Mouse (Mus musculus) hindbrain, embryonic 12.5 days (tissue): Measurements from ENCODE around the gene Olfr272. TPM values are rescaled to one million over a fixed set of nuclear protein-coding genes. Genes with fewer than 3 reads are reported as not detected.

Experiments
- ATAC-seq: fragments of 200-750 bp; cut with Nextera tagmentation; 2 replicates; pipeline ENCODE4 v1.8.0; 2017; ENCODE audit warnings: moderate TSS enrichment; ENCODE audit not compliant: low FRiP score
- H3K27ac ChIP-seq: fragments of 300-500 bp; sonication (generic); 2 replicates; pipeline ENCODE4 v1.5.1; 2016; ENCODE audit warnings: mild to moderate bottlenecking
- H3K27me3 ChIP-seq: fragments of 300-500 bp; sonication (generic); 2 replicates; pipeline ENCODE4 v1.6.1; 2016; ENCODE audit warnings: mild to moderate bottlenecking
- H3K36me3 ChIP-seq: fragments of 300-500 bp; sonication (generic); 2 replicates; pipeline ENCODE4 v1.6.1; 2016; ENCODE audit warnings: mild to moderate bottlenecking
- H3K4me1 ChIP-seq: fragments of 300-500 bp; sonication (generic); 2 replicates; pipeline ENCODE4 v1.6.1; 2016
- H3K4me2 ChIP-seq: fragments of 300-500 bp; sonication (generic); replicated peaks from 2 replicates; pipeline ENCODE4 v1.6.1; 2016; ENCODE audit warnings: mild to moderate bottlenecking
- H3K4me3 ChIP-seq: fragments of 300-500 bp; sonication (generic); 2 replicates; pipeline ENCODE4 v1.5.1; 2016; ENCODE audit warnings: mild to moderate bottlenecking
- H3K9ac ChIP-seq: fragments of 300-500 bp; sonication (generic); 2 replicates; pipeline ENCODE4 v1.6.1; 2016; ENCODE audit warnings: mild to moderate bottlenecking, moderate library complexity
- H3K9me3 ChIP-seq: fragments of 300-500 bp; sonication (generic); replicated peaks from 2 replicates; pipeline ENCODE4 v1.6.1; 2016; ENCODE audit warnings: mild to moderate bottlenecking
- WGBS: fragments of 180-500 bp; shearing (Covaris S2); methylation state at CpG from one replicate; pipeline ENCODE4 v1.1.7; 2016; 5-methylcytosine and 5-hydroxymethylcytosine counted together
- polyA plus RNA-seq: library from polyadenylated mRNA; unstranded; fragments of >200 nt; fragmentation: Nextera tagmentation; extraction: Ambion mirVana; gene quantifications from 2 replicates; pipeline ENCODE4 v1.2.1, GENCODE M21; 2016

The Olfr272 gene
- not detected in 2 replicates for polyA plus RNA-seq

DNA sequence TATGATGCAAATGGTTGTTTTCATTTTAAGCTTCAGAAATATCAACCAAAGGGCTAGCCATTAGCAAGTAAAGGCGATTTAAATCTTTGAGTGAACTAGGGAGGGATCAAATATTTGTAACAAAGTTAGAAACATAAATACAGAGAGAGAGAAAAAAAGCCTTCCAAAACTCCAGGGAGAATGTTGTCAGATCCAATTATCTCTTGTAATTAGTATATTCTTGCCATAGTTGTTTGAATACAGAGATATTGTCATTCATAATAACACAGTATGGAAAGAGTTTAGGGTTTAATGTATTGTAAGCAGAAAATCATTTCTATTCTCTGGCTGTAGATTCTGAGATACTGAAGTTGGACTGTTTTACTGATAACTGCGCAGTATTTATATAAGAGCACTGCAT is at the start of gene Olfr272:
Gene Olfr272, minus strand, starts transcription at position 101 of the 400 bp plus-strand sequence.
- no peak within 1 kb of the TSS for H3K4me2 ChIP-seq
- H3K36me3 ChIP-seq = no peaks in the 10 kb centered on the region
- 84% methylated on average over 2 of the region's 2 CpGs for WGBS
- no peaks in the 10 kb centered on the region for H3K27me3 ChIP-seq
- H3K4me1 ChIP-seq = no peaks in the 10 kb centered on the region
- H3K9ac ChIP-seq = no peak within 1 kb of the TSS
- no peak for ATAC-seq
- no peak within 1 kb of the TSS for H3K27ac ChIP-seq
- H3K4me3 ChIP-seq = no peak within 1 kb of the TSS
- no peaks in the 10 kb centered on the region for H3K9me3 ChIP-seq

DNA sequence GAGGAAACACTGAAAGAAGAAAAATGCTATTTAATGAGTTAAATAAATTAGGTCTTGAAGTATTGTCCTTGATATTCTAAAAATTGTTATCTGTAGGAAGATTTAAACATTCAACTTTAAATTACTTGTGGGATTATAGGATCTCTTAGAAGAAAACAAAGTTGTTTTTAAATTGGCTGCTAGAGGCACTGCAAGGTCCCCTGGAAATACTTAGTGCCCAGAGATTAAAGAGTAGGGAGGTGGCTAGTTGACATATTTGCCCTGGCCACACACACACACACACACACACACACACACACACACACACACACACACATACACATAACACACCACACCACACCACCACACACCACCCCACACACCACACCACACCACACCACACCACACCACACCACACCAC is 45.3 kb upstream of the Olfr272 start, which contains the start of gene Olfr270:
Gene Olfr270, plus strand, starts transcription at position 301 of the 400 bp plus-strand sequence.
- no peaks in the 10 kb centered on the region for H3K4me1 ChIP-seq
- no peak within 1 kb of the TSS for H3K4me3 ChIP-seq
- no peaks in the 10 kb centered on the region for H3K36me3 ChIP-seq
- H3K9me3 ChIP-seq = no peaks in the 10 kb centered on the region
- no peak within 1 kb of the TSS for H3K9ac ChIP-seq
- no peaks in the 10 kb centered on the region for H3K27me3 ChIP-seq
- H3K4me2 ChIP-seq = no peak within 1 kb of the TSS
- no peak within 1 kb of the TSS for H3K27ac ChIP-seq
- no peak for ATAC-seq

DNA sequence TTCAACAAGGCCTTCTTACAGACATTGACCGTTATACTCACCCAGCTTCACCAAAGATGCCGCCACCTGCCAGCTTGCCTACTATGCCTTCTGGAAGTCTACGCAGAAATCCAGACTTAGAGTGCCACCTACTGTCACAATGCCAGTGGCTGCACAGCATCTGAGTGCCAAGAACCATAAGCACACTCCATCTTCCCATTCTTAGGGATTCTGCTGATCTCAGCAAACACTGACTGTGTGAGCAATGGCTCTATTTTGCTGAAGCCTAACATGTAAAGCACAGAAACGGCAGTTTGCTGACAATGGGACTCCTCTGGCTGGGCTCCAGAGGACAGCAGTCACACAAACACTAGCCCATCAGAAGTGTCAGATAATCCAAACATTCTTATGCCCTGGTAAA is 39.7 kb upstream of the Olfr272 start:
- ATAC-seq = no peak

DNA sequence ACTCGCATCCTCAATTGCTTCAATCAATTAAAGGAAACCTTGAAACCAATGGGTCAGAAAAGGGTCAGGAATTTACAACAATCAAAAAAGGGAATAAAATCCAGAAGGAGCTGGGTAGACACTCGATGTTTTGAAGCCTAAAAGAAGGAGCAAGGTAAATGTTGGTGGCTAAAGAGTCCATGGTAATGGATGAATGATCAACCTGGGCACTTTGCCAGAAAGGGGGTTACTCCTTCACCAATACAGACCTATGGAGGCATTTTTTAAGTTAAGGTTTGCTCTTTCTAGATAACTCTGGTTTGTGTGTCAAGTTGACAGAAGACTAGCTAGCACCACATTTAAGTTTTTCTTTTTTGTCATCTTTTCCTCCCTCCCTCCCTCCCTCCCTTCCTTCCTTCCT is 30.0 kb upstream of the Olfr272 start:
- Histone ChIP-seq H3K9me3 (no peaks in the 10 kb centered on the region), H3K27ac (no peak overlapping the region), H3K9ac (no peak overlapping the region), H3K4me3 (no peak overlapping the region), H3K36me3 (no peaks in the 10 kb centered on the region), H3K27me3 (no peaks in the 10 kb centered on the region), H3K4me1 (no peaks in the 10 kb centered on the region), H3K4me2 (no peak overlapping the region)
- ATAC-seq = no peak
- 79% methylated on average over 2 of the region's 2 CpGs for WGBS

More for the DNA sequence above, 39.7 kb upstream of the Olfr272 start:
- no peaks in the 10 kb centered on the region for H3K9me3 ChIP-seq
- no peaks in the 10 kb centered on the region for H3K4me1 ChIP-seq
- no peaks in the 10 kb centered on the region for H3K27me3 ChIP-seq
- H3K27ac ChIP-seq = no peak overlapping the region
- no peak overlapping the region for H3K9ac ChIP-seq
- H3K4me3 ChIP-seq = no peak overlapping the region
- WGBS = 41% methylated on average over 4 of the region's 4 CpGs
- no peak overlapping the region for H3K4me2 ChIP-seq
- no peaks in the 10 kb centered on the region for H3K36me3 ChIP-seq

DNA sequence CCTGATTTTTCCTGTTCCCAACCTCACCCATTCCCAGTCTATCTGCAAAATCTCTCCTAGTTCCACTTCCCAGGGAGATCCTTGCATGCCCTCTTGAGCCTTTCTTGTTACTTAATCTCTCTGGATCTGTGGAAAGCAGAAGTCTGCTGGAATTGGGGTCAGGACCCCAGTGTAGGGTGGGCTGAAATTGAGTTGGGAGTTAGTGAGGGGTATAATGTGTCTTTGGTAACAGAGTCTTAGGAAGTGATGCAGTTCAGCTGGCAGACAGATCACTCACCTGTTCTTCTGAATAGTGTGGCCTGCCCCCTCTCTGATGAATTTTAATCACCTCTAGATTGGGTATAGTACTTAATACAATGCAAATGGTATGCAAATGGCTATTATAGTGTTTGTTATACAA is 27.7 kb upstream of the Olfr272 start:
- no peak overlapping the region for H3K4me3 ChIP-seq
- no peaks in the 10 kb centered on the region for H3K9me3 ChIP-seq
- H3K36me3 ChIP-seq = no peaks in the 10 kb centered on the region
- no peak overlapping the region for H3K4me2 ChIP-seq
- H3K27me3 ChIP-seq = no peaks in the 10 kb centered on the region
- no peak for ATAC-seq
- no peak overlapping the region for H3K9ac ChIP-seq
- H3K27ac ChIP-seq = no peak overlapping the region
- H3K4me1 ChIP-seq = no peaks in the 10 kb centered on the region

DNA sequence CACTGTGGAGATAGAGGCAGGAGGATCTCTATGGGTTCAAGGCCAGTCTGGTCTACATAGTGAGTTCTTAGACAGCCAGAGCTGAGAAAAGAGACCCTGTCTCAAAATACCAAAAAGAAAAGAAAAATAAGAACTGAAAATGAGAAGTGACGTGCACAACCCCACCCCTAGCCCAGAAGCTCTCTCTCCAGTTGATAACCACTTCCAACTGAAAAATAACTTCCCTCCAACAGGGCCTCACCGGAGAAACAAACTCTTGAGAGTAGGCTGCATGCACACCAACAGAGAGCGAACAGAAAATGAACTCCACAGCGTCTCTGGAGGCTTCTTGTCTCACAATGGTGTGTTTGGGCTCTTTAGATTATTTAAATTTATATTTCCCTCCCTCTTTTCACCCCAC is 11.5 kb upstream of the Olfr272 start:
- no peaks in the 10 kb centered on the region for H3K9me3 ChIP-seq
- H3K27me3 ChIP-seq = no peaks in the 10 kb centered on the region
- no peaks in the 10 kb centered on the region for H3K4me1 ChIP-seq
- no peak overlapping the region for H3K9ac ChIP-seq
- no peak overlapping the region for H3K27ac ChIP-seq
- 92% methylated on average over 4 of the region's 4 CpGs for WGBS
- no peak for ATAC-seq
- no peak overlapping the region for H3K4me3 ChIP-seq
- no peaks in the 10 kb centered on the region for H3K36me3 ChIP-seq
- no peak overlapping the region for H3K4me2 ChIP-seq

DNA sequence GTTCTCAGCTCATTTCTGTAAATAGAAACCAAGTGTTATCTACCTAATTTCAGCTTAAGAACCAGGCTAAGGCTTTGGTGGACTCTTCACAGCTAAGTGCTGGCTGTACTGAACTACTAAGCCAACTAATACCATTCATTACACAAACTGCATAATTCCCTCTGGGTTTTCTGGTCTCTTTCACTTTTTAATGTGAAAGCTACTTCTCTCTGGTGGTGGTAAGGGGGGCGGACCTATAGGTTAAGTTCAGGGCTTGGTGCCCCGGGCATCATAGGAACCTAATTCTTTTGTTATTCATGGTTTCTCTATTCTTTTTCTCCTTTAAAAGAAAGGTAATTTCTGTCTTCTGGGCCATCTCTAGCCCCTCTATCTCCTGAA is 1.7 kb downstream of the Olfr272 start:
- no peaks in the 10 kb centered on the region for H3K27me3 ChIP-seq

DNA sequence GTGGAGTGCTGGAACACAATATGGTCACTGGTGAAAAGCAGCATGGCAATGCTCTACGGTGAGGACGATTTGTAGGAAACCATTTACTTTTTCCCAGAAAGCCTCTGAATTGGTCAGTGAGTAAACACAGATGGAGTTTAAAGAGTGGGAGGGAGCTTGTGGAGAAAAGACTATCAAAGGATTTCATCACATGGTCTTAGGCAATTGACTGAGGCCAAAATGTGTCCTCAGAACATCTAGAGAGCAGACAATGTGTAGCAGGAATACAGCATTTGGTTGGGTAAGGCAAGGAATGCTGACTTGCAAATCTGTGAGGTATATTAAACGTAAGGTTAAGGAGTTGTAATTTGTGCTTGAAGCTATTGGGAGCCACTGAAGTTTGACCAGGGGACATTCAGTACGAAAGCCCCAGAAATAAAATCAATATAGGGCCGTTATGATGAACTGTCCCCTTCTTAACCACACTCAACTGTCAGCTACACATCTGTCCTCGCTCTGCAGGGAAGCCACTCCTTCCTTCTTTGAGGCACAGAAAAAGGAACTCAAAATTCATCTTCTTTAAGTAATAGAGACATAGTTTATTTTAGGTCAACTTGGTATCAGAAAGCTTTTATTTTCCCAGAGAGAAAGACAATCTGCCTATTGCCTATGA is 2.2 kb downstream of the Olfr272 start:
- H3K9ac ChIP-seq = no peak overlapping the region
- H3K9me3 ChIP-seq = no peaks in the 10 kb centered on the region
- 82% methylated on average over 6 of the region's 6 CpGs for WGBS
- H3K27ac ChIP-seq = no peak overlapping the region
- no peak overlapping the region for H3K4me2 ChIP-seq
- no peaks in the 10 kb centered on the region for H3K27me3 ChIP-seq
- no peak overlapping the region for H3K4me3 ChIP-seq
- no peak for ATAC-seq
- H3K4me1 ChIP-seq = no peaks in the 10 kb centered on the region
- no peaks in the 10 kb centered on the region for H3K36me3 ChIP-seq

More for the DNA sequence above, 1.7 kb downstream of the Olfr272 start:
- Histone ChIP-seq H3K4me2 (no peak overlapping the region), H3K4me1 (no peaks in the 10 kb centered on the region), H3K27ac (no peak overlapping the region), H3K36me3 (no peaks in the 10 kb centered on the region), H3K9ac (no peak overlapping the region), H3K4me3 (no peak overlapping the region), H3K9me3 (no peaks in the 10 kb centered on the region)
- 96% methylated on average over 2 of the region's 2 CpGs for WGBS
- ATAC-seq = no peak

DNA sequence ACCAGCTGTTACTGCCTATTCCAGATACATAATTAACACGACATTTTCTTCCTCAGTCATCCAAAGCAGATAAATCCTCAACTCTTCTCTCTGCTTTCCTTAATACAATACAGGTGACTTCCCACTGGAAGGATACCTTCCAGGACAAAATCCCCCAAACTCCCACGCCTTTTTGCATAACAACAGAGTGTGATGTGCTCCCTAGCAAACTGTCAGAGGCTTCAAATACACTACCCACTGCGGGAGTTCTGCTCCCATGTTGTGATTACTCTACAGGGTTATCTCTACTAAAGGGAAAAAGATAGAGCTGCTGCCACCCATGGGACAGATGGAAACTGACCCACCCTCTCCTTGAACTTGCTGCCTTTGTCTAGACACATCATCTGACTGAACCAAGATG is 6.6 kb downstream of the Olfr272 start:
- Histone ChIP-seq H3K4me3 (no peak overlapping the region), H3K9ac (no peak overlapping the region)

DNA sequence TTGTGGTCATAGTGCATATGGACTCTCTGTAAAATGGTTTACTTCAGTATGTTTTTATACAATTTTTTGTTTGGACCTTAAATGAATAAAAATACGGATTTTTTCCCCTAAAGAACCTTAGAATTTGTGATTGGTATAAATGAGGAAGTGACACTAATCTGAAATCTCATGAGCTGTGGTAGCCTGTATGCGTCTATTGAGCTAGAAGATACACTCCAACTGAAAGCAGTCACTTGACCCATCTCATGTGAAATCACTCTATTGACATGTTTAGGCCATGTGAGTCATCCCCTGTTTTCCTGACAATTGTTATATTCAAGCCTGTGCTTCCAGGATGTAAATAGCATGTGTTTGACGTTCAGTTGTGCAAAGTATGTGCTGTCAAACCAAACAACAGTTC is 9.4 kb downstream of the Olfr272 start:
- 79% methylated on average over 3 of the region's 3 CpGs for WGBS
- no peaks in the 10 kb centered on the region for H3K9me3 ChIP-seq
- no peaks in the 10 kb centered on the region for H3K36me3 ChIP-seq
- H3K9ac ChIP-seq = no peak overlapping the region
- H3K4me2 ChIP-seq = no peak overlapping the region
- no peaks in the 10 kb centered on the region for H3K4me1 ChIP-seq
- ATAC-seq = no peak
- no peak overlapping the region for H3K27ac ChIP-seq
- H3K4me3 ChIP-seq = no peak overlapping the region
- no peaks in the 10 kb centered on the region for H3K27me3 ChIP-seq

More for the DNA sequence above, 6.6 kb downstream of the Olfr272 start:
- Histone ChIP-seq H3K9me3 (no peaks in the 10 kb centered on the region), H3K27me3 (no peaks in the 10 kb centered on the region), H3K36me3 (no peaks in the 10 kb centered on the region), H3K4me1 (no peaks in the 10 kb centered on the region), H3K27ac (no peak overlapping the region), H3K4me2 (no peak overlapping the region)
- ATAC-seq = no peak
- WGBS = 39% methylated on average over 3 of the region's 3 CpGs

DNA sequence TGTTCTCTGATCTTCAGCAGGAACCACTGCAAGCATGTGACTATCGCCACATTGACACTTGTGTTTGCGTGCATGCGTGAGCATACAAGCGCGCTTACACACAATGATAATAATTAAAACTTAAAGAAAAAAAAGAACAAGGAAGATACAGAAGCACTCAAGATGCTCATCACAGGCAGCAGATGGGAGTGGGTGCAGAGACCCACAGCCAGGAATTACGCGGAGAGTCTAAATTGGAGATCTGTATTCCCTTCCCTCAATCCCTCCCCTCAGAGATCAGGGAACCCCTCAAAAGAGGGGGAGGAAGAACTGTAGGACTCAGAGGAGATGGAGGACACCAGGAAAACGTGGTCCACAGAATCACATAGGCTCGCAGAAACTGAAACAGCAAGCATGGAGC is 54.8 kb downstream of the Olfr272 start:
- ATAC-seq = no peak
- no peak overlapping the region for H3K4me2 ChIP-seq
- no peaks in the 10 kb centered on the region for H3K4me1 ChIP-seq
- no peak overlapping the region for H3K4me3 ChIP-seq
- no peaks in the 10 kb centered on the region for H3K9me3 ChIP-seq
- H3K27me3 ChIP-seq = no peaks in the 10 kb centered on the region
- H3K9ac ChIP-seq = no peak overlapping the region
- H3K36me3 ChIP-seq = no peaks in the 10 kb centered on the region
- 91% methylated on average over 9 of the region's 9 CpGs for WGBS
- H3K27ac ChIP-seq = no peak overlapping the region
